Mouse (Mus musculus) adrenal gland, adult 8-10 months (tissue): Measurements from ENCODE around the gene Tex30. TPM values are rescaled to one million over a fixed set of nuclear protein-coding genes. Genes with fewer than 3 reads are reported as not detected.

Source experiments
- DNase-seq: peaks from one replicate; pipeline ENCODE4 v3.0.0; 2022
- total RNA-seq, 4 experiments: library from RNA; stranded (reverse); gene quantifications; 2 replicates each; pipeline ENCODE4 v1.2.4; 2022

Tex30 gene
- total RNA-seq, 4 experiments from 2014 or later: 8.2 to 12.6 (median 9.0) TPM

GRCm38 (mm10) chr1:44041797-44042554 lies 60.3 kb downstream of the Tex30 start:
- peak; percentile 10 for DNase-seq

Other genes starting within 250 kb of the Tex30 start
- 10 to 100 TPM; 46.4 to 53.1 (median 49.4) TPM for gene Tpp2, start 168.8 kb downstream of the Tex30 start, total RNA-seq
- gene Mettl21c, start 82.4 kb downstream of the Tex30 start, total RNA-seq: under 1 TPM in 1 of 4 experiments, not detected in 3; 0.55 TPM
- under 1 TPM in 2 of 4 experiments, not detected in 2; 0.03 to 0.06 TPM for gene Gm8251, start 40.5 kb downstream of the Tex30 start, total RNA-seq
- 10 to 100 TPM; 17.3 to 23.7 (median 19.4) TPM for gene Kdelc1, start 16.4 kb upstream of the Tex30 start, total RNA-seq
- 10 to 100 TPM; 15.5 to 26.8 (median 20.7) TPM for gene Bivm, start 16.5 kb upstream of the Tex30 start, total RNA-seq
- gene Ercc5, start 45.3 kb upstream of the Tex30 start, total RNA-seq: 10 to 100 TPM; 20.7 to 27.1 (median 23.2) TPM
- under 1 TPM in 1 of 4 experiments, not detected in 3; 0.07 TPM for gene Mettl21e, start 116.5 kb upstream of the Tex30 start, total RNA-seq